Mouse (Mus musculus) lung, postnatal 0 days (tissue): ENCODE data around the gene Sys1.

Experiments
- CTCF ChIP-seq: IDR thresholded peaks from 2 replicates; pipeline ENCODE4 v1.5.1; 2016; ENCODE audit warnings: antibody characterized with exemption, mild to moderate bottlenecking
- EP300 ChIP-seq: IDR thresholded peaks from 2 replicates; pipeline ENCODE4 v1.6.1; 2016; ENCODE audit warnings: antibody characterized with exemption, mild to moderate bottlenecking, control low read depth

GRCm38 (mm10) chr2:164460745-164461551 lies 4.2 kb downstream of the Sys1 start, which contains the start of gene Gm20458:
- TF ChIP-seq CTCF (peak; percentile 82), EP300 (no peak)
